9 mouse cellular contexts compared by ENCODE assay signal in genomic region chr6:146339779-146340178, GRCm38 (mm10).
DNase-seq lines count a peak whose midpoint lies in the region; ATAC-seq and TF ChIP-seq lines count a peak whose summit lies in the region.
"Had no signal": no experiment of that assay in that cellular context is flagged by ENCODE, and none has a peak within 500 bp of the region (broad histone marks: within the 10 kb centered on the region; RNA-seq: fewer than 3 reads in every experiment).

No protein-coding gene starts in this region.

- no peak overlapping the region for H3K9ac ChIP-seq in liver, embryonic 13.5 days
- H3K9ac ChIP-seq: midbrain, embryonic 12.5 days had no signal

- WGBS in liver, embryonic 13.5 days (ENCODE audit: insufficient replicate concordance) = 41% methylated on average over 10 of the region's 10 CpGs

- intact Hi-C loops in left cerebral cortex, adult 2 months (cut with DNase I) = loop anchor here (5.0 kb wide), 1 partner anchor 512 kb away; no protein-coding TSS in a partner anchor
- intact Hi-C loops in left cerebral cortex, postnatal 36 days (cut with DNase I) = no loop called here
- intact Hi-C loops in gastrocnemius, postnatal 36 days (cut with DNase I) = loop anchor here (5.0 kb wide), 2 partner anchors 52 to 512 kb away; no protein-coding TSS in a partner anchor

- ATAC-seq in cerebellum, adult (ENCODE audit: insufficient number of reproducible peaks, low FRiP score, low TSS enrichment) = peak; percentile 16; the same call in 1 of the 2 replicates
- no peak for ATAC-seq in liver, embryonic 13.5 days (ENCODE audit: low read depth)
- ATAC-seq in erythroid progenitor cell, adult 5-6 weeks (replicated peaks; ENCODE audit: low FRiP score, poor library complexity, severe bottlenecking) = no peak

- H3K27ac ChIP-seq in left cerebral cortex, adult 2 months = no peak overlapping the region
- no peak overlapping the region for H3K27ac ChIP-seq in liver, embryonic 13.5 days
- H3K27ac ChIP-seq: midbrain, embryonic 12.5 days had no signal

- TF ChIP-seq CTCF in left cerebral cortex, adult 2 months (IDR thresholded peaks at IDR 0.05) = peak; percentile 63

- peak; percentile 24 to 51 for DNase-seq in left cerebral cortex, adult 2 months (ENCODE audit: extremely low spot score in 1 of 2, low spot score in 2 of 2)
- no peak for DNase-seq in left cerebral cortex, postnatal 36 days (ENCODE audit: low spot score in 2 of 2)
- peak; percentile 42 for DNase-seq in MN1 (ENCODE audit: low spot score)
- DNase-seq in gastrocnemius, postnatal 36 days = peak; percentile 34 to 51
- DNase-seq in liver, embryonic 13.5 days = peak; percentile 13
- DNase-seq in skeletal muscle tissue, adult 2 months (ENCODE audit: low read depth, low spot score) = peak; percentile 28

- no peaks in the 10 kb centered on the region for H3K9me3 ChIP-seq in liver, embryonic 13.5 days (replicated peaks)
- H3K9me3 ChIP-seq: midbrain, embryonic 12.5 days had no signal

- H3K4me1 ChIP-seq in liver, embryonic 13.5 days (replicated peaks) = no peaks in the 10 kb centered on the region

- no peak overlapping the region for H3K4me2 ChIP-seq in liver, embryonic 13.5 days
- H3K4me2 ChIP-seq: midbrain, embryonic 12.5 days had no signal

- H3K27me3 ChIP-seq in liver, embryonic 13.5 days = no peaks in the 10 kb centered on the region
- H3K27me3 ChIP-seq: midbrain, embryonic 12.5 days had no signal

- H3K4me3 ChIP-seq in left cerebral cortex, adult 2 months = no peak overlapping the region
- H3K4me3 ChIP-seq in liver, embryonic 13.5 days (replicated peaks) = no peak overlapping the region
- H3K4me3 ChIP-seq: midbrain, embryonic 12.5 days had no signal

- H3K36me3 ChIP-seq in liver, embryonic 13.5 days = no peaks in the 10 kb centered on the region
- H3K36me3 ChIP-seq: midbrain, embryonic 12.5 days had no signal

Comparison
In these comparisons a context has a peak if more than half of its experiments do, and no peak if none do; other contexts are left out.
1. DNase-seq: peak in left cerebral cortex, adult 2 months (2 of 2), MN1 (single experiment), gastrocnemius, postnatal 36 days (2 of 2), liver, embryonic 13.5 days (single experiment) and skeletal muscle tissue, adult 2 months (single experiment); none in left cerebral cortex, postnatal 36 days (0 of 2).